In the genomic region with DNA sequence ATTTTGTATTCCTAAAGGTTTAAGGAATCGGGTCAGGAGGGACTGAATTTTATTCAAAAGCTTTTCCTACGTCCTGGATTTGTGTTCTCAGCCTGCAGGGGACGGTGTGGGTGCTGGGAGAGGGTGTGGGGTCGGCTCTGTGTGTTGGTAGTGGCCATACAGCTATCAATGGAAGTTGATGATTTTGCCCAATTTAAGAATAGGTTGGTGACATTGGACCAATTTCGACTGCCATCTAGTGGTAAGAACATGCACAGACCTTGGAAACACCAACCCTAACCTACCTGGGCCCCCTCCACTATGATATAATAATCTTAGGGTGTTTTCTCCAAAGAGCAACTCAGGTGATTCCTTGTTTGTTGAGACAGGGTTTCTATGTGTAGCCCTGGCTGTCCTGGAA, we compare ENCODE assay signal across 10 mouse cellular contexts. TPM values are rescaled to one million over a fixed set of nuclear protein-coding genes. Genes with fewer than 3 reads are reported as not detected.
DNase-seq lines count a peak whose midpoint lies in the region; ATAC-seq and TF ChIP-seq lines count a peak whose summit lies in the region.
"Had no signal": no experiment of that assay in that cellular context is flagged by ENCODE, and none has a peak within 500 bp of the region (broad histone marks: within the 10 kb centered on the region; RNA-seq: fewer than 3 reads in every experiment).

No protein-coding gene starts in this region.

- no peak overlapping the region for H3K4me3 ChIP-seq in heart, embryonic 12.5 days
- no peak overlapping the region for H3K4me3 ChIP-seq in testis, adult 2 months (ENCODE audit: control insufficient read depth, low read depth, low read length)
- no peak overlapping the region for H3K4me3 ChIP-seq in stomach, postnatal 0 days (ENCODE audit: low read depth, low read length)
- H3K4me3 ChIP-seq: embryonic facial prominence, embryonic 15.5 days; liver, embryonic 15.5 days had no signal

- no peaks in the 10 kb centered on the region for H3K27me3 ChIP-seq in heart, embryonic 12.5 days (replicated peaks)
- no peaks in the 10 kb centered on the region for H3K27me3 ChIP-seq in testis, adult 2 months (ENCODE audit: control insufficient read depth, insufficient read depth, low read length)
- no peaks in the 10 kb centered on the region for H3K27me3 ChIP-seq in stomach, postnatal 0 days (ENCODE audit: control insufficient read depth, insufficient read depth, low read length)
- H3K27me3 ChIP-seq: embryonic facial prominence, embryonic 15.5 days; liver, embryonic 15.5 days had no signal

- no peak for ATAC-seq in heart, embryonic 12.5 days (ENCODE audit: insufficient number of reproducible peaks, low FRiP score)
- ATAC-seq in stomach, postnatal 0 days (ENCODE audit: low FRiP score, low TSS enrichment), result no peak

- TF ChIP-seq CTCF in testis, adult 2 months (IDR thresholded peaks at IDR 0.05; ENCODE audit: control insufficient read depth, insufficient read depth, insufficient replicate concordance, low read depth, low read length), result peak; percentile 9; the same call in 1 of the 2 replicates
- TF ChIP-seq CTCF in stomach, postnatal 0 days (IDR thresholded peaks at IDR 0.05; ENCODE audit: low read depth), result peak; percentile 86

- no peaks in the 10 kb centered on the region for H3K4me1 ChIP-seq in heart, embryonic 12.5 days (replicated peaks)
- peaks cover 2% of the 10 kb centered on the region; the same call in 1 of the 2 replicates for H3K4me1 ChIP-seq in testis, adult 2 months (ENCODE audit: control insufficient read depth, insufficient read depth, low read length)
- H3K4me1 ChIP-seq in stomach, postnatal 0 days (replicated peaks; ENCODE audit: control insufficient read depth, insufficient read depth), result no peaks in the 10 kb centered on the region
- H3K4me1 ChIP-seq: embryonic facial prominence, embryonic 15.5 days; liver, embryonic 15.5 days had no signal

- peaks cover 7% of the 10 kb centered on the region for H3K9me3 ChIP-seq in heart, embryonic 12.5 days (replicated peaks)
- H3K9me3 ChIP-seq in stomach, postnatal 0 days (ENCODE audit: control insufficient read depth, low read length), result no peaks in the 10 kb centered on the region
- H3K9me3 ChIP-seq: embryonic facial prominence, embryonic 15.5 days; liver, embryonic 15.5 days had no signal

- TF ChIP-seq EP300 in stomach, postnatal 0 days (optimal IDR thresholded peaks at IDR 0.05), result no peak

- no peak overlapping the region for H3K4me2 ChIP-seq in heart, embryonic 12.5 days
- H3K4me2 ChIP-seq in stomach, postnatal 0 days (replicated peaks; ENCODE audit: low read depth), result no peak overlapping the region
- H3K4me2 ChIP-seq: embryonic facial prominence, embryonic 15.5 days; liver, embryonic 15.5 days had no signal

- 24% methylated on average over 5 of the region's 5 CpGs for WGBS in heart, embryonic 12.5 days
- 27% methylated on average over 5 of the region's 5 CpGs for WGBS in stomach, postnatal 0 days

- peak; percentile 24 to 25 for DNase-seq in heart, adult 9 months (ENCODE audit: low spot score in 2 of 2)
- no peak for DNase-seq in testis, postnatal 14 days (ENCODE audit: low spot score)
- peak; percentile 44 for DNase-seq in c-Kit-positive CD71-positive TER-119-negative erythroid progenitor cells, embryonic 14.5 days (ENCODE audit: low read depth)
- peak; percentile 46 for DNase-seq in kidney, postnatal 10 days
- DNase-seq in stomach, postnatal 0 days (ENCODE audit: low spot score), result no peak
- DNase-seq in layer of hippocampus, adult 9-11 months, result no peak

- H3K36me3 ChIP-seq in heart, embryonic 12.5 days, result no peaks in the 10 kb centered on the region
- H3K36me3 ChIP-seq in testis, adult 2 months (ENCODE audit: control insufficient read depth, insufficient read depth, low read length), result no peaks in the 10 kb centered on the region
- H3K36me3 ChIP-seq in stomach, postnatal 0 days (ENCODE audit: control insufficient read depth, insufficient read depth, low read length), result no peaks in the 10 kb centered on the region
- H3K36me3 ChIP-seq: embryonic facial prominence, embryonic 15.5 days; liver, embryonic 15.5 days had no signal

- H3K9ac ChIP-seq in heart, embryonic 12.5 days, result no peak overlapping the region
- H3K9ac ChIP-seq in stomach, postnatal 0 days (ENCODE audit: low read length), result no peak overlapping the region
- H3K9ac ChIP-seq: embryonic facial prominence, embryonic 15.5 days; liver, embryonic 15.5 days had no signal

- H3K27ac ChIP-seq in heart, embryonic 12.5 days (ENCODE audit: poor library complexity, severe bottlenecking), result no peak overlapping the region
- H3K27ac ChIP-seq in testis, adult 2 months (ENCODE audit: control insufficient read depth, insufficient read depth, low read depth, low read length), result no peak overlapping the region
- no peak overlapping the region for H3K27ac ChIP-seq in stomach, postnatal 0 days (replicated peaks)
- H3K27ac ChIP-seq: embryonic facial prominence, embryonic 15.5 days; liver, embryonic 15.5 days had no signal

- TF ChIP-seq POLR2A in testis, adult 2 months (IDR thresholded peaks at IDR 0.05; ENCODE audit: control insufficient read depth, low read depth, low read length), result no peak

RNA-seq across cellular contexts. Expression of a gene that starts 12.3 kb away (rescaled TPM):
- polyA plus RNA-seq in heart, embryonic 12.5 days (2016; fragmentation: Nextera tagmentation; extraction: Ambion mirVana), result 22.9 and 23.7 TPM in 2 replicates
- 9.2 and 10.9 TPM in 2 replicates for polyA plus RNA-seq in testis, adult 2 months (2012; rRNA removed)
- 11.1 and 12.3 TPM in 2 replicates for polyA plus RNA-seq in stomach, postnatal 0 days (2015; fragmentation: Nextera tagmentation; extraction: Ambion mirVana)

RNA-seq across cellular contexts. Expression of a gene that starts 44.0 kb away (rescaled TPM):
- 14.1 and 15.5 TPM in 2 replicates for polyA plus RNA-seq in heart, embryonic 12.5 days (2016; fragmentation: Nextera tagmentation; extraction: Ambion mirVana)
- 8.8 and 10.0 TPM in 2 replicates for polyA plus RNA-seq in testis, adult 2 months (2012; rRNA removed)
- 5.3 and 7.3 TPM in 2 replicates for polyA plus RNA-seq in stomach, postnatal 0 days (2015; fragmentation: Nextera tagmentation; extraction: Ambion mirVana)

RNA-seq across cellular contexts. Expression of a gene that starts 54.7 kb away (rescaled TPM):
- polyA plus RNA-seq in heart, embryonic 12.5 days (2016; fragmentation: Nextera tagmentation; extraction: Ambion mirVana), result 21.0 and 22.0 TPM in 2 replicates
- polyA plus RNA-seq in testis, adult 2 months (2012; rRNA removed), result 5.9 and 6.8 TPM in 2 replicates
- 30.2 and 33.5 TPM in 2 replicates for polyA plus RNA-seq in stomach, postnatal 0 days (2015; fragmentation: Nextera tagmentation; extraction: Ambion mirVana)

Comparison
In these comparisons a context has a peak if more than half of its experiments do, and no peak if none do; other contexts are left out.
1. DNase-seq: peak in heart, adult 9 months (2 of 2), c-Kit-positive CD71-positive TER-119-negative erythroid progenitor cells, embryonic 14.5 days (single experiment) and kidney, postnatal 10 days (single experiment); none in testis, postnatal 14 days (single experiment), stomach, postnatal 0 days (single experiment) and layer of hippocampus, adult 9-11 months (single experiment).